Mouse (Mus musculus) myocyte (in vitro differentiated cells): ENCODE results near the gene Tecpr1. TPM values are rescaled to one million over a fixed set of nuclear protein-coding genes. Genes with fewer than 3 reads are reported as not detected.
A peak's percentile ranks its signal among the peaks of the same experiment; 100 is the strongest.

Experiments
- H3K27me3 ChIP-seq: one replicate; pipeline ENCODE4 v1.6.1; 2011; ENCODE audit not compliant: control insufficient read depth, insufficient read depth, insufficient read length
- H3K36me3 ChIP-seq: one replicate; pipeline ENCODE4 v1.6.1; 2011; ENCODE audit not compliant: control insufficient read depth, insufficient read depth
- H3K4me2 ChIP-seq: one replicate; pipeline ENCODE4 v1.6.1; 2011; ENCODE audit warnings: low read depth, control low read depth
- H3K4me3 ChIP-seq: one replicate; pipeline ENCODE4 v1.5.1; 2011; ENCODE audit warnings: mild to moderate bottlenecking, control low read depth, moderate library complexity
- H3K79me2 ChIP-seq: one replicate; pipeline ENCODE4 v1.6.1; 2011; ENCODE audit not compliant: control insufficient read depth, insufficient read depth
- H3ac ChIP-seq: one replicate; pipeline ENCODE4 v1.6.1; 2011; ENCODE audit not compliant: control insufficient read depth, insufficient read length
- CEBPB ChIP-seq: IDR thresholded peaks from 2 replicates; pipeline ENCODE4 v1.6.1; 2011; ENCODE audit warnings: mild to moderate bottlenecking, moderate library complexity; ENCODE audit not compliant: poor library complexity, insufficient read depth, severe bottlenecking
- E2F4 ChIP-seq: IDR thresholded peaks from one replicate; pipeline ENCODE4 v1.6.1; 2011; ENCODE audit warnings: mild to moderate bottlenecking, control low read depth, moderate library complexity; ENCODE audit not compliant: insufficient read depth
- MAX ChIP-seq: IDR thresholded peaks from one replicate; pipeline ENCODE4 v1.6.1; 2011; ENCODE audit warnings: low read depth, mild to moderate bottlenecking, control low read depth
- MYOD1 ChIP-seq, 3 experiments: IDR thresholded peaks; one replicate each; pipeline ENCODE4 v1.6.1; 2011; ENCODE audit warnings: control low read depth in 2 of 3, low read depth in 2 of 3, mild to moderate bottlenecking in 2 of 3, moderate library complexity in 1 of 3; ENCODE audit not compliant: insufficient read length in 2 of 3, control insufficient read depth in 1 of 3
- MYOG ChIP-seq, 3 experiments: IDR thresholded peaks; one replicate each; pipeline ENCODE4 v1.6.1; 2011; ENCODE audit warnings: control low read depth in 2 of 3, low read depth in 2 of 3, mild to moderate bottlenecking in 2 of 3; ENCODE audit not compliant: insufficient read length in 2 of 3, control insufficient read depth in 1 of 3, insufficient read depth in 1 of 3
- POLR2A ChIP-seq: IDR thresholded peaks from one replicate; pipeline ENCODE4 v1.6.1; 2011; ENCODE audit warnings: low read depth, mild to moderate bottlenecking, control low read depth, moderate library complexity; ENCODE audit not compliant: insufficient read length
- POLR2AphosphoS2 ChIP-seq: IDR thresholded peaks from one replicate; pipeline ENCODE4 v1.6.1; 2011; ENCODE audit warnings: low read depth, control low read depth; ENCODE audit not compliant: insufficient read length
- REST ChIP-seq: IDR thresholded peaks from one replicate; pipeline ENCODE4 v1.6.1; 2011; ENCODE audit warnings: mild to moderate bottlenecking, control low read depth, moderate library complexity; ENCODE audit not compliant: insufficient read depth, insufficient read length
- SRF ChIP-seq: IDR thresholded peaks from one replicate; pipeline ENCODE4 v1.6.1; 2011; ENCODE audit warnings: low read depth; ENCODE audit not compliant: control insufficient read depth, insufficient read length
- TCF12 ChIP-seq: IDR thresholded peaks from one replicate; pipeline ENCODE4 v1.6.1; 2011; ENCODE audit warnings: mild to moderate bottlenecking, control low read depth; ENCODE audit not compliant: poor library complexity, insufficient read depth, severe bottlenecking
- TCF3 ChIP-seq: IDR thresholded peaks from one replicate; pipeline ENCODE4 v1.6.1; 2011; ENCODE audit warnings: low read depth, control low read depth; ENCODE audit not compliant: insufficient read length
- USF1 ChIP-seq: IDR thresholded peaks from one replicate; pipeline ENCODE4 v1.6.1; 2011; ENCODE audit warnings: low read depth, mild to moderate bottlenecking, control low read depth, moderate library complexity
- polyA plus RNA-seq: library from polyadenylated mRNA; unstranded; fragments of >200 nt; fragmentation: generic; extraction: Trizol; gene quantifications from one replicate; pipeline ENCODE4 v1.2.1, GENCODE M21; 2012; ENCODE audit warnings: missing spikeins

Gene Tecpr1
- polyA plus RNA-seq, 1 experiment, result 19.2 TPM

DNA sequence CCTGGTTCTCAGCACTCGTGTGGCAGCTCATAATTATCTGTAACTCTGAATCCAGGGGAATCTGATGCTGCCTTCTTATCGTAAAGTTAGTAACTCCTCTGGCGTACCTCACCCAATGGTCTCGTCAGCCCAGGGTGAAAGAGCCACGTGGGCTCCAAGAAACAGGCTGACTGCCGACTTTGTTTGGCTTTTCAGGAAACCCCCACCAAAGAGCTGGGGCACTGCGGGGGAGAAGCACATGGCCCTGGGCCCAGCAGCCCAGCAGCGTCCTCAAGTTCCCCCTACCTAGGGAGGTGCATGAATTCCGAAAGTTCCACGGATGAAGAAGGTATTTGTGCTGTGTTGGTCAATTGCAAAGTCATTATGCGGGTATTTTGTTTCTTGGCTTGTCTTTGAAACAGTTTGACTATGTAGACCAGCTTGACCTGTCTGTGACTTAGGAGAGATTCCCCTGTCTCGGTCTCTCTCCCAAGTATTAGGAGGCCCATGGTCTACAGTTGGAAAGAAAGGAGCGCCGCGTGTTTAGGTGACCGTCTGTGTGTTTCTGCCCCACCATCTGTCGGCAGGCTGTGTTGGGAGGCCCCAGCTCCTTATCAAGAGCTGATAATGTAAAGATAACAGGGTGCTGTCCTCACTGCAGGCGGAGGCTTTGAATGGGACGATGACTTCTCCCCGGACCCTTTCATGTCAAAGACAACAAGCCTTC, 40.7 kb downstream of the Tecpr1 start:
- Histone ChIP-seq H3K27me3 (no peaks in the 10 kb centered on the region), H3K79me2 (no peaks in the 10 kb centered on the region), H3K4me2 (no peak overlapping the region), H3K36me3 (peaks cover 4% of the 10 kb centered on the region), H3K4me3 (no peak overlapping the region), H3ac (no peak overlapping the region)
- no peak for TF ChIP-seq MAX
- TF ChIP-seq SRF, result no peak
- no peak for TF ChIP-seq CEBPB
- no peak for TF ChIP-seq MYOD1 (IDR thresholded peaks at IDR 0.05; ENCODE audit: control insufficient read depth in 1 of 3, insufficient read length in 2 of 3, low read depth in 2 of 3)
- no peak for TF ChIP-seq POLR2A
- no peak for TF ChIP-seq MYOG (IDR thresholded peaks at IDR 0.05; ENCODE audit: control insufficient read depth in 1 of 3, insufficient read depth in 1 of 3, insufficient read length in 2 of 3, low read depth in 2 of 3)
- no peak for TF ChIP-seq USF1
- no peak for TF ChIP-seq REST
- TF ChIP-seq TCF12, result no peak
- no peak for TF ChIP-seq E2F4
- no peak for TF ChIP-seq TCF3
- no peak for TF ChIP-seq POLR2AphosphoS2

DNA sequence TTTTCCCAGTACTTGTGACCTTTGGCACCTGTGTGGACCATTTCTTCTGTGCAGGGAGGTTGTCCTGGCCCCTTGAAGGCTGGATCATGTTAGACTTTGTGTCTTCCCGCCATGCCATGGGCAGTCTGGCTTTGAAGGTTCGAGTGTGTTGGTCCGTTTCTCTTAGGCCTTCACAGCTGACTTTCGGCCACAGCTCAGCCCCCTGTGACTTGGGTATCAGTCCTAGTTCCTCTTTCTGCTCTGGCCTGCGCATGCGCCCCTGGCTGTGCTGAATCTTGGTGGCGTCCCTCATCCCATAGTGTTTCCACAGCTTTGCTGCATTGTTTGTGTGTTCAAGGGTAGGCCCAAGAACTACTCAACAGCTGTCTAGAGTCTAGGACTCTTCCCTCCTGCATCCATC, 42.2 kb downstream of the Tecpr1 start:
- H3ac ChIP-seq, result no peak overlapping the region
- H3K36me3 ChIP-seq, result peaks cover 4% of the 10 kb centered on the region
- no peaks in the 10 kb centered on the region for H3K79me2 ChIP-seq
- TF ChIP-seq USF1, result no peak
- TF ChIP-seq SRF, result no peak
- TF ChIP-seq TCF3, result no peak
- H3K4me2 ChIP-seq, result no peak overlapping the region
- no peak overlapping the region for H3K4me3 ChIP-seq
- H3K27me3 ChIP-seq, result no peaks in the 10 kb centered on the region

DNA sequence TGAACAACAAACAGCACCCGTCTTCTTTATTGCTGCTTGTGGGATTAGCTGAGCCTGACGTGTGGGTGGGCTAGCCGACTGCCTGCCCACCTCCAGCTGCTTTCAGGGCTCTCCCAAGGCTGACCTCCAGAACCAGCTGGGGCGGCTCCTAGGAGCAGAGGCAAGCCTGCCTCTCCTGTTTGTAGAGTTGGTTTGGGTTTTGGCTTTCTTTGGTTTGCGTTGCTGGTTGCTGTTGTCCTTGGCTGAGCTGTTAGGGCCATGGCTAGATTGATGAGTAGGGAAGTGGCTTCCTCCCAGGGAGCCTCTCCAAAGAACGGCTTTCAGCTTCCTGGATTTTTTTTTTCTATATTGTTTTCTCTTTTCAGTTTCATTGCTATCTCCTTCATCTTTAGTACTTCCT, 45.2 kb downstream of the Tecpr1 start:
- H3K36me3 ChIP-seq, result peaks cover 3% of the 10 kb centered on the region
- no peaks in the 10 kb centered on the region for H3K79me2 ChIP-seq
- H3K4me3 ChIP-seq, result no peak overlapping the region
- H3K4me2 ChIP-seq, result no peak overlapping the region
- TF ChIP-seq TCF3 (no peak), MYOD1 (IDR thresholded peaks at IDR 0.05; ENCODE audit: control insufficient read depth in 1 of 3, insufficient read length in 2 of 3, low read depth in 2 of 3) (peak in 1 of 3 experiments; percentile 48)
- H3K27me3 ChIP-seq, result no peaks in the 10 kb centered on the region
- no peak overlapping the region for H3ac ChIP-seq

DNA sequence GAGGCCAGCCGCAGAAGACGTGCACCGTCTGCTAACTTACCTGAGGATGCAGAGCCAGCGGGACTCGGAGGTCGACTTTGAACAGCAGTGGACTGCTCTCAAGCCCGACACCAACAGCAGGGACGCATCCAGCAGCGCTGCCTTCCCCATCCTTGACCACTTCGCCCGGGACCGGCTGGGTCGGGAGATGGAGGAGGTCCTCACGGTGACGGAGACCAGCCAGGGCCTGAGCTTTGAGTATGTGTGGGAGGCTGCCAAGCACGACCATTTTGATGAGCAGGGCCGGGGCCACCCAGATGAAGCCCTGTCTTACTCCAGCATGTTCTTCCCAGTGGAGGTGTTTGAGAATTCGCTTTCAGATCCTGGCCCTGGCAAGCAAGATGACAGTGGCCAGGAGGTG, 49.8 kb downstream of the Tecpr1 start:
- TF ChIP-seq TCF12, result no peak
- H3ac ChIP-seq, result no peak overlapping the region
- H3K4me2 ChIP-seq, result no peak overlapping the region
- no peaks in the 10 kb centered on the region for H3K27me3 ChIP-seq
- H3K36me3 ChIP-seq, result peaks cover 8% of the 10 kb centered on the region
- H3K79me2 ChIP-seq, result no peaks in the 10 kb centered on the region
- no peak overlapping the region for H3K4me3 ChIP-seq

DNA sequence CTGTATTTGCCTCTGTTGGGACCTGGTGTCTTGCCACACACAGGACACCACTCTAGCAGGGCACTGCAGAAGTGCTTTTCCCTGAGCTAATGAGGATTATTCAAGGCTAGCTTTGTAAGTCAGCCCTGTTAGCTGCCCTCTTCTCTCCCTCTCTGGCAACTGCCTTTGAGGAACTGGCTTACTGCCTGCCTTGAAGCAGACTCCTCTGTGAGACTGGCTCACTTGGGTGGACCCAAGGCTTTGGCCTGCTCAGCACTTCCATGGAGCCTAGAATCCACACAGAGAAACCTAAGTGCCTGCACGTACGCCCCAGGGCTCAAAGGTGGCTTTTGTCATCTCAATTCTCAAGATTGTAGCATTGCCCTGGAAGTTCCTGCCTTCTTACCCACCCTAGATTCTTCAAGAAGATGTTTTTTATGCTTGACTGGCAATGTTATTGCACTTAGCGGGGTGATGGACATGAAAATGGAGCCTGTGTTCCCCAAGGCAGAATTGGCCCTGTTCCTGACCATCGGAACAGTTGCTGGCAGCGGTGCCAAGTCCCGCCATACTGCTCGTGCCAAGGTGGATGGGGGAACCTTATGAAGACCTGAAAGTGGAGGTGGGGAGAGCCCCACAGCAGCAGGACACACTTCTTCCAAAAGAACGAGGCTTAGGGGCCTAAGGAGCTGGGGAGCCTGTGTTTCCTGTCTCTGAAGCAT, 54.0 kb downstream of the Tecpr1 start:
- H3K27me3 ChIP-seq, result no peaks in the 10 kb centered on the region
- no peaks in the 10 kb centered on the region for H3K79me2 ChIP-seq
- H3K4me3 ChIP-seq, result no peak overlapping the region
- H3ac ChIP-seq, result no peak overlapping the region
- peaks cover 6% of the 10 kb centered on the region for H3K36me3 ChIP-seq
- H3K4me2 ChIP-seq, result no peak overlapping the region
- TF ChIP-seq POLR2A, result no peak
- no peak for TF ChIP-seq USF1
- TF ChIP-seq MYOG (IDR thresholded peaks at IDR 0.05; ENCODE audit: control insufficient read depth in 1 of 3, insufficient read depth in 1 of 3, insufficient read length in 2 of 3, low read depth in 2 of 3), result no peak
- TF ChIP-seq POLR2AphosphoS2, result no peak
- no peak for TF ChIP-seq E2F4
- no peak for TF ChIP-seq SRF
- no peak for TF ChIP-seq TCF3
- TF ChIP-seq CEBPB, result no peak
- no peak for TF ChIP-seq MAX
- TF ChIP-seq REST, result no peak
- TF ChIP-seq TCF12, result no peak
- no peak for TF ChIP-seq MYOD1 (IDR thresholded peaks at IDR 0.05; ENCODE audit: control insufficient read depth in 1 of 3, insufficient read length in 2 of 3, low read depth in 2 of 3)
